Mouse (Mus musculus) ES-E14 (cell line): ENCODE measurements at regions not wholly inside any gene's neighbourhood (a gene's known extent, or its start where the extent isn't known, plus 50 kb on each side); places are given as distances from the start of the nearest gene placed in this dataset.

ENCODE experiments used
- CHD2 ChIP-seq: IDR thresholded peaks from 2 replicates; pipeline ENCODE4 v1.6.1; 2014; ENCODE audit warnings: mild to moderate bottlenecking, low read depth, low read length, inconsistent platforms
- HCFC1 ChIP-seq: IDR thresholded peaks from 2 replicates; pipeline ENCODE4 v1.6.1; 2012; ENCODE audit warnings: low read length, inconsistent platforms, borderline replicate concordance; ENCODE audit not compliant: insufficient read depth
- MAFK ChIP-seq: IDR thresholded peaks from 2 replicates; pipeline ENCODE4 v1.6.1; 2014; ENCODE audit warnings: mild to moderate bottlenecking, low read depth, low read length, inconsistent platforms; ENCODE audit not compliant: insufficient read depth
- ZC3H11A ChIP-seq: IDR thresholded peaks from 2 replicates; pipeline ENCODE4 v1.6.1; 2012; ENCODE audit warnings: low read depth, mild to moderate bottlenecking, inconsistent platforms, low read length, borderline replicate concordance
- ZNF384 ChIP-seq: IDR thresholded peaks from 2 replicates; pipeline ENCODE4 v1.6.1; 2012; ENCODE audit warnings: low read depth, low read length, inconsistent platforms

GRCm38 (mm10) chr5:12030002-12030401 is 112.2 kb downstream of the 4933402N22Rik start:
- TF ChIP-seq ZNF384 (no peak), MAFK (no peak), HCFC1 (no peak), CHD2 (no peak), ZC3H11A (0 out of 2 replicates have a peak, but pooled peaks have one; percentile 33)
